Mouse (Mus musculus) myocyte (in vitro differentiated cells): Measurements from ENCODE around the gene Ssh2. TPM values are rescaled to one million over a fixed set of nuclear protein-coding genes. Genes with fewer than 3 reads are reported as not detected.
A peak's percentile ranks its signal among the peaks of the same experiment; 100 is the strongest.

Experiments
- H3K27me3 ChIP-seq: one replicate; pipeline ENCODE4 v1.6.1; 2011; ENCODE audit not compliant: control insufficient read depth, insufficient read depth, insufficient read length
- H3K36me3 ChIP-seq: one replicate; pipeline ENCODE4 v1.6.1; 2011; ENCODE audit not compliant: control insufficient read depth, insufficient read depth
- H3K4me2 ChIP-seq: one replicate; pipeline ENCODE4 v1.6.1; 2011; ENCODE audit warnings: low read depth, control low read depth
- H3K4me3 ChIP-seq: one replicate; pipeline ENCODE4 v1.5.1; 2011; ENCODE audit warnings: mild to moderate bottlenecking, control low read depth, moderate library complexity
- H3K79me2 ChIP-seq: one replicate; pipeline ENCODE4 v1.6.1; 2011; ENCODE audit not compliant: control insufficient read depth, insufficient read depth
- H3ac ChIP-seq: one replicate; pipeline ENCODE4 v1.6.1; 2011; ENCODE audit not compliant: control insufficient read depth, insufficient read length
- CEBPB ChIP-seq: IDR thresholded peaks from 2 replicates; pipeline ENCODE4 v1.6.1; 2011; ENCODE audit warnings: mild to moderate bottlenecking, moderate library complexity; ENCODE audit not compliant: poor library complexity, insufficient read depth, severe bottlenecking
- E2F4 ChIP-seq: IDR thresholded peaks from one replicate; pipeline ENCODE4 v1.6.1; 2011; ENCODE audit warnings: mild to moderate bottlenecking, control low read depth, moderate library complexity; ENCODE audit not compliant: insufficient read depth
- MAX ChIP-seq: IDR thresholded peaks from one replicate; pipeline ENCODE4 v1.6.1; 2011; ENCODE audit warnings: low read depth, mild to moderate bottlenecking, control low read depth
- MYOD1 ChIP-seq, 3 experiments: IDR thresholded peaks; one replicate each; pipeline ENCODE4 v1.6.1; 2011; ENCODE audit warnings: control low read depth in 2 of 3, low read depth in 2 of 3, mild to moderate bottlenecking in 2 of 3, moderate library complexity in 1 of 3; ENCODE audit not compliant: insufficient read length in 2 of 3, control insufficient read depth in 1 of 3
- MYOG ChIP-seq, 3 experiments: IDR thresholded peaks; one replicate each; pipeline ENCODE4 v1.6.1; 2011; ENCODE audit warnings: control low read depth in 2 of 3, low read depth in 2 of 3, mild to moderate bottlenecking in 2 of 3; ENCODE audit not compliant: insufficient read length in 2 of 3, control insufficient read depth in 1 of 3, insufficient read depth in 1 of 3
- POLR2A ChIP-seq: IDR thresholded peaks from one replicate; pipeline ENCODE4 v1.6.1; 2011; ENCODE audit warnings: low read depth, mild to moderate bottlenecking, control low read depth, moderate library complexity; ENCODE audit not compliant: insufficient read length
- POLR2AphosphoS2 ChIP-seq: IDR thresholded peaks from one replicate; pipeline ENCODE4 v1.6.1; 2011; ENCODE audit warnings: low read depth, control low read depth; ENCODE audit not compliant: insufficient read length
- REST ChIP-seq: IDR thresholded peaks from one replicate; pipeline ENCODE4 v1.6.1; 2011; ENCODE audit warnings: mild to moderate bottlenecking, control low read depth, moderate library complexity; ENCODE audit not compliant: insufficient read depth, insufficient read length
- SRF ChIP-seq: IDR thresholded peaks from one replicate; pipeline ENCODE4 v1.6.1; 2011; ENCODE audit warnings: low read depth; ENCODE audit not compliant: control insufficient read depth, insufficient read length
- TCF12 ChIP-seq: IDR thresholded peaks from one replicate; pipeline ENCODE4 v1.6.1; 2011; ENCODE audit warnings: mild to moderate bottlenecking, control low read depth; ENCODE audit not compliant: poor library complexity, insufficient read depth, severe bottlenecking
- TCF3 ChIP-seq: IDR thresholded peaks from one replicate; pipeline ENCODE4 v1.6.1; 2011; ENCODE audit warnings: low read depth, control low read depth; ENCODE audit not compliant: insufficient read length
- USF1 ChIP-seq: IDR thresholded peaks from one replicate; pipeline ENCODE4 v1.6.1; 2011; ENCODE audit warnings: low read depth, mild to moderate bottlenecking, control low read depth, moderate library complexity
- polyA plus RNA-seq: library from polyadenylated mRNA; unstranded; fragments of >200 nt; fragmentation: generic; extraction: Trizol; gene quantifications from one replicate; pipeline ENCODE4 v1.2.1, GENCODE M21; 2012; ENCODE audit warnings: missing spikeins

Gene Ssh2
- polyA plus RNA-seq, 1 experiment: 4.8 TPM

DNA sequence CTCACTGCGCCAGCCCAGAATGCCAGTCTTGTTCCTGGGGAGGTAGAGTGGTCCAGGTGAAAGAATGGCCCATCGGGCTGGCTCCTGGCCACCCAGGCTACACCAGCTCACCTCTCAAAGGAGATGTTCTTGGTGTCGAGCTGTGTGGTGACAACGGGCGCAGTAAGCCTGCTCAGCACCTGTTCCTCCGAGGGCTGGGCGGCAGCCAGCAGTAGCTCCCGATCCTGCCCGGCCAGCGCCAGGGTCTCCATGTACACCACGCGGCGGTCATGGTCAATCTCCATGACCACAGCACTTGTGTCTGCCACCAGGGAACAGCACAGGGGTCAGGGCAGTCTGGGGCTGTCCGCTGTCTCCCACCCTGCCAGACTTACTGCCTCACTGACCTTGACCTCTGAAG, 260.1 kb downstream of the Ssh2 start:
- TF ChIP-seq POLR2A (no peak), MYOD1 (IDR thresholded peaks at IDR 0.05; ENCODE audit: control insufficient read depth in 1 of 3, insufficient read length in 2 of 3, low read depth in 2 of 3) (peak in 1 of 3 experiments; percentile 47), CEBPB (no peak), POLR2AphosphoS2 (no peak), MYOG (IDR thresholded peaks at IDR 0.05; ENCODE audit: control insufficient read depth in 1 of 3, insufficient read depth in 1 of 3, insufficient read length in 2 of 3, low read depth in 2 of 3) (peak in 2 of 3 experiments; percentile 29 to 49)
- no peak overlapping the region for H3K4me3 ChIP-seq

DNA sequence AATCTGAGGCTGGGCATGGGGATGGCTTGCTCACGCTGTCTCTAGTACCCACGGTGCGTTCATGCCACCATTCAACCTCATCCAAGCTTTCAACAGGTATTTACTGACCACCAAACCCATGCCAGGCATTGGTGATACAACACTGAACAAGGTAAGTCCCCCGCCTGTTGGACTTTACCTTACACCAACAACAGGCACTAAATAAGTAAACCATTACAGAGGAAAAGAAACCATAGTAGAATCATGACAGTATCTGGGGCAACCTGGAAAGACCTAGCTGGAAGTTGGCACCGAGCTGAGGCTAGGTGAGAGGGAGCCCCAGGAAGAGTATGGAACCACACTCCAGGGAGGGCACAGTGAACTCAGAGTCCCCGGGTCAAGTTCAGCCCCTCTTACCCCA, 260.8 kb downstream of the Ssh2 start:
- TF ChIP-seq MYOD1 (IDR thresholded peaks at IDR 0.05; ENCODE audit: control insufficient read depth in 1 of 3, insufficient read length in 2 of 3, low read depth in 2 of 3) (no peak), TCF12 (no peak), MAX (no peak), E2F4 (no peak), CEBPB (no peak), USF1 (no peak), SRF (no peak), REST (no peak), TCF3 (no peak), POLR2AphosphoS2 (no peak), MYOG (IDR thresholded peaks at IDR 0.05; ENCODE audit: control insufficient read depth in 1 of 3, insufficient read depth in 1 of 3, insufficient read length in 2 of 3, low read depth in 2 of 3) (no peak), POLR2A (no peak)
- H3ac ChIP-seq: no peak overlapping the region
- H3K36me3 ChIP-seq: peaks cover 3% of the 10 kb centered on the region
- H3K4me3 ChIP-seq: no peak overlapping the region
- H3K79me2 ChIP-seq: peaks cover 24% of the 10 kb centered on the region
- H3K4me2 ChIP-seq: no peak overlapping the region
- no peaks in the 10 kb centered on the region for H3K27me3 ChIP-seq

More for the DNA sequence above, 260.1 kb downstream of the Ssh2 start:
- H3K79me2 ChIP-seq: peaks cover 18% of the 10 kb centered on the region
- no peak overlapping the region for H3K4me2 ChIP-seq
- peaks cover 4% of the 10 kb centered on the region for H3K36me3 ChIP-seq
- no peaks in the 10 kb centered on the region for H3K27me3 ChIP-seq
- no peak overlapping the region for H3ac ChIP-seq

DNA sequence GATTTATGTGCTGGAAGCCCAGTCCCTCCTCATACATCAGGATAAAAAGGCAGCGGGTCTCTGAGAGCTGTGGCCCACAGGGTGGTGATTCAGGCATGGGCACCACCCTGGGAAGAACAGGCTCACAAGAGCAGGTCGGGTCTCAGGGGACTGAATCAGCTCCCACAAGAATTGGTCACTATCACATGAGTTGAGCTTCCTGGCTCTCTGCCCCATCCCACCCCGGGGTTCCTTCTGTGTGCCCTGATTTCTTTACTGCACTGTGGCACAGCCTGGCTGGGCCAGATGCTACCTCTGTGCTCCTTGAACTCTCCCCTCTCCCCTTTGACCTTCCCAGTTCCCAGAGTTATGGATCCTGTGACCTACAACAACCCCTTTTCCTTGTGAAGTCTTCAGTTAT, 267.0 kb downstream of the Ssh2 start:
- H3K4me3 ChIP-seq: no peak overlapping the region
- TF ChIP-seq REST: no peak
- TF ChIP-seq CEBPB: no peak
- no peak for TF ChIP-seq MAX
- TF ChIP-seq POLR2AphosphoS2: no peak
- no peak for TF ChIP-seq SRF
- H3K36me3 ChIP-seq: no peaks in the 10 kb centered on the region
- no peaks in the 10 kb centered on the region for H3K27me3 ChIP-seq
- H3K4me2 ChIP-seq: peak overlapping the region; percentile 65
- peaks cover 79% of the 10 kb centered on the region for H3K79me2 ChIP-seq
- H3ac ChIP-seq: no peak overlapping the region

DNA sequence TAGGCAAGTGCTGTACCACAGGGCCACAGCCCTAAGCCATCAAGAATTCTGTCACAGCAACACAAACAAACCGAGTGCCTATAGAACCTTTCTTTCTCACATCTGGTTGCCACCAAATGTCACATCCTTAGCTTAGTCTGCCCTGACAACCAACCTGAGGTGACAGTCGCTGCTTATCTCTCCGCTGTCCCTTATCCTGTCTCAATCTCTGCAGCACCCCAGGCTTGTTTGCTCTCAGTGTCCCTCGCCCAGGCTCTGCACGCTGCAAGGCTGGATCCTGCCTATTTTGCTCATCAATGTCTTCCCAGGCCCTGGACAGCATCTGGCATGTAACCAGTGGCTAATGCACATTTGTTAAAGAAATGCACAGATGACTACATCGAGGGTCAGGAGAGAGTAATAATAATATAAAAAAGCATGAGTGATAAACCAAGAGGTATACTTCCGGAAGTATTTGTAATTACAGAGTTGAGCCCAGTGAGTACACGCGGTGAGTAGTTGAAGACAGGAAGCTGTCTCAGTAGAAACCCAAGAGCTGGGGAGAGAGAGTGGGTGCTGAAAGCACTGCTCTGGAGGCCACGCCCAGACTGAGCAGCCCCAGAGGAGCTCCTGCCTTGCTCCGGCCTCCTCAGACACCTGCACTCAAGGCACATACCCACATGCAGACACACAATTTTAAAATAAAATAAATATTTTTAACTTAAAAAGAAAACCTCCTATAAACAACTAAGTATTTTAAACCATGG, 267.6 kb downstream of the Ssh2 start:
- H3K4me2 ChIP-seq: peak overlapping the region; percentile 65
- H3K36me3 ChIP-seq: no peaks in the 10 kb centered on the region
- no peak overlapping the region for H3ac ChIP-seq
- no peak overlapping the region for H3K4me3 ChIP-seq
- no peak for TF ChIP-seq REST
- no peak for TF ChIP-seq SRF
- no peak for TF ChIP-seq POLR2AphosphoS2
- no peak for TF ChIP-seq MAX
- TF ChIP-seq MYOG (IDR thresholded peaks at IDR 0.05; ENCODE audit: control insufficient read depth in 1 of 3, insufficient read depth in 1 of 3, insufficient read length in 2 of 3, low read depth in 2 of 3): no peak
- no peak for TF ChIP-seq TCF3
- TF ChIP-seq E2F4: no peak
- no peak for TF ChIP-seq TCF12
- peaks cover 84% of the 10 kb centered on the region for H3K79me2 ChIP-seq
- no peaks in the 10 kb centered on the region for H3K27me3 ChIP-seq

DNA sequence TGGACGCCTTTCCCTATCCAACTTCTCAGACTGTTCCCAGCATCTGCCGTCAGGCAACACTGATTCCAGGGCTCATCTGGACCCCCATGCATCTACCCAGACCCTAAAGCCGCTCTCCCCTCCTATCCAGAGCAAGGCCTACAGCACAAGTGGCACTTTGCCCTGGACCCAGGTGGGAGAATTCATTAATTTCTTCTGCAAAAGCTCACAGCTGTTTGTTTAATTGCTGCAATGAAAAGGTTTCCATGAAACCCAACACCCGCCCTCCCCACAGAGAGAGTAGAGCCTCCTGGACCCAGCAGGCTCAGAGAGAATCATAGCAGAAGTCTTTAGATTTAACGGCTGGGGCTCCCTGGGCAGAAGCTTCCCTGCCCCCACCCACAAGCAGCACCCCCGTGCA, 269.1 kb downstream of the Ssh2 start:
- no peak overlapping the region for H3K4me2 ChIP-seq

More for the DNA sequence above, 269.1 kb downstream of the Ssh2 start:
- Histone ChIP-seq H3K79me2 (peaks cover 82% of the 10 kb centered on the region), H3ac (no peak overlapping the region), H3K4me3 (no peak overlapping the region), H3K27me3 (no peaks in the 10 kb centered on the region), H3K36me3 (no peaks in the 10 kb centered on the region)
- TF ChIP-seq CEBPB: no peak
- TF ChIP-seq USF1: no peak
- TF ChIP-seq TCF12: no peak
- no peak for TF ChIP-seq MAX
- TF ChIP-seq MYOG (IDR thresholded peaks at IDR 0.05; ENCODE audit: control insufficient read depth in 1 of 3, insufficient read depth in 1 of 3, insufficient read length in 2 of 3, low read depth in 2 of 3): no peak
- TF ChIP-seq POLR2AphosphoS2: no peak
